Mouse (Mus musculus) left cerebral cortex, adult 2 months (tissue): Measurements from ENCODE around the gene Pnrc1. TPM values are rescaled to one million over a fixed set of nuclear protein-coding genes. Genes with fewer than 3 reads are reported as not detected.

Experiments used
- DNase-seq, 2 experiments: peaks; one replicate each; pipeline ENCODE4 v3.0.0; 2021 to 2022; ENCODE audit warnings: low spot score in 2 of 2, mixed read lengths in 1 of 2; ENCODE audit errors: extremely low spot score in 1 of 2
- H3K27ac ChIP-seq: fragments of 200-600 bp; 2 replicates; pipeline ENCODE4 v1.8.1; 2022
- H3K4me3 ChIP-seq: fragments of 200-600 bp; 2 replicates; pipeline ENCODE4 v1.8.1; 2022
- CTCF ChIP-seq: fragments of 200-600 bp; IDR thresholded peaks from 2 replicates; pipeline ENCODE4 v1.8.1; 2022; ENCODE audit warnings: antibody characterized with exemption, mild to moderate bottlenecking, moderate library complexity
- intact Hi-C: fragments of 180-260 bp; cut with DNase I; formaldehyde crosslinking; loops from one replicate; pipeline ENCODE4 v1.15.1; 2025
- total RNA-seq, 2 experiments: library from RNA; stranded (reverse); gene quantifications; 2 replicates each; pipeline ENCODE4 v1.2.3; 2021

The Pnrc1 gene
- total RNA-seq, 2 experiments from 2014 or later = 152 to 156 TPM

GRCm38 (mm10) chr4:33243016-33243758 is 46.8 kb downstream of the Pnrc1 start:
- no peak for TF ChIP-seq CTCF
- DNase-seq = no peak
- intact Hi-C loops = loop anchor here (10.0 kb wide), 1 partner anchor 1312 kb away; the partner anchor contains the start of gene Akirin2
- Histone ChIP-seq H3K27ac (no peak overlapping the region), H3K4me3 (no peak overlapping the region)

- H3K27ac ChIP-seq = no peak overlapping the region
- TF ChIP-seq CTCF = no peak
- no peak for DNase-seq
- no peak overlapping the region for H3K4me3 ChIP-seq
- intact Hi-C loops = loop anchor here (10.0 kb wide), 1 partner anchor 1312 kb away; the partner anchor contains the start of gene Akirin2
Measured at GRCm38 (mm10) chr4:33242536-33242935, 47.4 kb downstream of the Pnrc1 start.

GRCm38 (mm10) chr4:33230881-33231280 is 59.1 kb downstream of the Pnrc1 start:
- intact Hi-C loops = no loop called here
- no peak for TF ChIP-seq CTCF
- H3K27ac ChIP-seq = no peak overlapping the region
- DNase-seq = no peak
- H3K4me3 ChIP-seq = no peak overlapping the region

GRCm38 (mm10) chr4:33229639-33230038 is 60.3 kb downstream of the Pnrc1 start:
- Histone ChIP-seq H3K4me3 (no peak overlapping the region), H3K27ac (no peak overlapping the region)
- TF ChIP-seq CTCF = no peak
- no peak for DNase-seq
- intact Hi-C loops = no loop called here

GRCm38 (mm10) chr4:33227164-33227563 is 62.8 kb downstream of the Pnrc1 start:
- TF ChIP-seq CTCF = no peak
- H3K27ac ChIP-seq = no peak overlapping the region
- no peak overlapping the region for H3K4me3 ChIP-seq
- intact Hi-C loops = no loop called here
- no peak for DNase-seq

- TF ChIP-seq CTCF = no peak
Measured at GRCm38 (mm10) chr4:33224003-33224675, 65.8 kb downstream of the Pnrc1 start.

GRCm38 (mm10) chr4:33221847-33222246 is 68.1 kb downstream of the Pnrc1 start:
- TF ChIP-seq CTCF = no peak
- H3K27ac ChIP-seq = no peak overlapping the region
- H3K4me3 ChIP-seq = no peak overlapping the region
- DNase-seq = no peak
- intact Hi-C loops = no loop called here

More at GRCm38 (mm10) chr4:33224003-33224675, 65.8 kb downstream of the Pnrc1 start:
- no peak overlapping the region for H3K27ac ChIP-seq
- DNase-seq = no peak
- intact Hi-C loops = no loop called here
- H3K4me3 ChIP-seq = no peak overlapping the region

- Histone ChIP-seq H3K4me3 (peak within 1 kb of the TSS; percentile 78), H3K27ac (peak within 1 kb of the TSS; percentile 93)
- DNase-seq = peak; percentile 48 to 50
- peak; percentile 15; the same call in 1 of the 2 replicates for TF ChIP-seq CTCF
- intact Hi-C loops = loop anchor here (1.0 to 5.0 kb wide), 3 partner anchors 38 to 87 kb away; no protein-coding TSS in a partner anchor
Measured at GRCm38 (mm10) chr4:33208881-33209841, 80.8 kb downstream of the Pnrc1 start, which contains the start of gene Srsf12. Srsf12 (plus strand) TSS chr4:33208991.

- no peak overlapping the region for H3K4me3 ChIP-seq
- H3K27ac ChIP-seq = no peak overlapping the region
- TF ChIP-seq CTCF = no peak
- no peak for DNase-seq
- intact Hi-C loops = loop anchor here (5.0 kb wide), 1 partner anchor 85 kb away; no protein-coding TSS in a partner anchor
Measured at GRCm38 (mm10) chr4:33207551-33207950, 82.4 kb downstream of the Pnrc1 start.

GRCm38 (mm10) chr4:33204682-33205081 is 85.3 kb downstream of the Pnrc1 start:
- intact Hi-C loops = loop anchor here (5.0 kb wide), 2 partner anchors 57 to 82 kb away; no protein-coding TSS in a partner anchor
- Histone ChIP-seq H3K27ac (no peak overlapping the region), H3K4me3 (no peak overlapping the region)
- peak; percentile 41 to 43 for DNase-seq
- TF ChIP-seq CTCF = peak; percentile 78

- DNase-seq = no peak
- TF ChIP-seq CTCF = no peak
- no peak overlapping the region for H3K27ac ChIP-seq
- H3K4me3 ChIP-seq = no peak overlapping the region
- intact Hi-C loops = no loop called here
Measured at GRCm38 (mm10) chr4:33198117-33198516, 91.8 kb downstream of the Pnrc1 start.

Other genes with a start within 250 kb of the Pnrc1 start
- under 1 TPM; 0.34 to 0.37 TPM for gene Gabrr2, start 227.2 kb downstream of the Pnrc1 start, total RNA-seq
- gene Gabrr1, start 157.6 kb downstream of the Pnrc1 start, total RNA-seq = not detected
- gene Pm20d2, start 100.4 kb downstream of the Pnrc1 start, total RNA-seq = 1 to 10 TPM; 5.5 to 6.3 TPM
- 10 to 100 TPM; 23.1 to 24.1 TPM for gene Srsf12, start 81.2 kb downstream of the Pnrc1 start, total RNA-seq
- gene Rngtt, start 20.1 kb upstream of the Pnrc1 start, total RNA-seq = 10 to 100 TPM; 27.3 to 29.2 TPM